ENCODE assay signal across 30 mouse cellular contexts in the genomic region with DNA sequence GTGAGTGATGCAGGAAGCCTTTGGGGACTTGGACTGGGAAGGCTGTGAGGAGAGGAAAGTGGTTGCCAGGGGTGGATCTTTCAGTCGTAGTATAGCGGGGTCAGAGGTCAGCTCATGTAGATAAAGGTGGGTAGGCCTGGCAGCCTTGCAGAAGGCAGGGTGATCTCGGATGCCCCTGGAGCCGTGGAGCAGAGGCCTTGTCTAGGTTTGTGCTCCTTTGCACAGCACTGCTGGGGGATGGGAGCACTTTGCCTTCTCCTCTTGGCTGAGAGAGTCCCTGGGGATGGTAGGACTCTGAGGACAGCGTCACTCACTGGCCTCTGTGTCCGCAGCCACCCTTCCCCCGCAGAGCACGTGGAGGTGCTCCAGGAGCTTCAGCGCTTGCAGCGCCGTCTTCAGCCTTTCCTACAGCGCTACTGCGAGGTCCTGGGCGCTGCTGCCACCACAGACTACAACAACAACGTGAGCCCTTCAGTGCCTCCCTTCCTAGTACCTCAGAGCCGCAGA. TPM values are rescaled to one million over a fixed set of nuclear protein-coding genes. Genes with fewer than 3 reads are reported as not detected.
DNase-seq lines count a peak whose midpoint lies in the region; ATAC-seq lines count a peak whose summit lies in the region.
"Had no signal": no experiment of that assay in that cellular context is flagged by ENCODE, and none has a peak within 500 bp of the region (broad histone marks: within the 10 kb centered on the region; RNA-seq: fewer than 3 reads in every experiment).

No protein-coding gene starts in this region.

- H3K9ac ChIP-seq in hindbrain, embryonic 14.5 days, result no peak overlapping the region
- H3K9ac ChIP-seq: heart, embryonic 12.5 days; hindbrain, embryonic 15.5 days; liver, embryonic 12.5 days; liver, postnatal 0 days; midbrain, embryonic 12.5 days; neural tube, embryonic 12.5 days had no signal

- H3K4me2 ChIP-seq in hindbrain, embryonic 14.5 days (replicated peaks), result no peak overlapping the region
- H3K4me2 ChIP-seq: heart, embryonic 12.5 days; hindbrain, embryonic 15.5 days; liver, embryonic 12.5 days; midbrain, embryonic 12.5 days; neural tube, embryonic 12.5 days had no signal

- peaks cover 26% of the 10 kb centered on the region for H3K4me1 ChIP-seq in hindbrain, embryonic 10.5 days (replicated peaks)
- peaks cover 20% of the 10 kb centered on the region for H3K4me1 ChIP-seq in hindbrain, embryonic 14.5 days (replicated peaks; ENCODE audit: control insufficient read depth, insufficient read depth, low read length)

- ATAC-seq in cerebellum, adult (ENCODE audit: insufficient number of reproducible peaks, low FRiP score, low TSS enrichment), result no peak
- no peak for ATAC-seq in hindbrain, embryonic 14.5 days (ENCODE audit: low FRiP score)
- ATAC-seq: activated CD4-positive, CD25-positive, alpha-beta regulatory T cell, adult 4 months; CD4-positive, CD25-positive, alpha-beta regulatory T cell, adult 4 months; inflammation-experienced regulatory T-cells, adult 6 months; liver, embryonic 12.5 days; liver, postnatal 0 days had no signal

- H3K27me3 ChIP-seq in hindbrain, embryonic 10.5 days (ENCODE audit: insufficient read depth, poor library complexity, severe bottlenecking), result no peaks in the 10 kb centered on the region
- no peaks in the 10 kb centered on the region for H3K27me3 ChIP-seq in hindbrain, embryonic 14.5 days (ENCODE audit: control insufficient read depth, insufficient read depth, low read length)
- H3K27me3 ChIP-seq: heart, embryonic 12.5 days; hindbrain, embryonic 15.5 days; liver, embryonic 12.5 days; megakaryocyte, embryonic 14.5 days; midbrain, embryonic 12.5 days; neural tube, embryonic 12.5 days had no signal

- DNase-seq in cerebellum, adult 9-11 months, result peak; percentile 34
- DNase-seq in hindbrain, embryonic 10.5 days (ENCODE audit: low spot score), result no peak
- no peak for DNase-seq in hindbrain, embryonic 14.5 days (ENCODE audit: low spot score)
- DNase-seq in MN1 (ENCODE audit: low spot score), result peak; percentile 58
- DNase-seq in adrenal gland, postnatal 36 days, result peak; percentile 47 to 67
- DNase-seq in lung, postnatal 14 days, result no peak
- DNase-seq: cerebellum, adult 2 months; cerebellum, postnatal 25 days; gastrocnemius, postnatal 25 days; heart, adult 18-20 months; heart, postnatal 4 days; kidney, adult 11 months; kidney, postnatal 25 days; layer of hippocampus, postnatal 36 days; left cerebral cortex, postnatal 4 days; liver, postnatal 0 days; lung, postnatal 4 days had no signal

- H3K36me3 ChIP-seq in hindbrain, embryonic 10.5 days, result peaks cover 83% of the 10 kb centered on the region
- peaks cover 74% of the 10 kb centered on the region for H3K36me3 ChIP-seq in hindbrain, embryonic 14.5 days (replicated peaks; ENCODE audit: control insufficient read depth, insufficient read depth)

- H3K27ac ChIP-seq in hindbrain, embryonic 10.5 days, result no peak overlapping the region
- H3K27ac ChIP-seq in hindbrain, embryonic 14.5 days, result no peak overlapping the region
- H3K27ac ChIP-seq: hindbrain, embryonic 15.5 days; liver, embryonic 12.5 days; midbrain, embryonic 12.5 days; neural tube, embryonic 12.5 days had no signal

- H3K9me3 ChIP-seq in hindbrain, embryonic 10.5 days, result peaks cover 7% of the 10 kb centered on the region; the same call in 1 of the 2 replicates
- no peaks in the 10 kb centered on the region for H3K9me3 ChIP-seq in hindbrain, embryonic 14.5 days (ENCODE audit: control insufficient read depth, low read length)
- H3K9me3 ChIP-seq: hindbrain, embryonic 15.5 days; liver, embryonic 12.5 days; midbrain, embryonic 12.5 days; neural tube, embryonic 12.5 days had no signal

- 82% methylated on average over 16 of the region's 16 CpGs for WGBS in hindbrain, embryonic 10.5 days
- WGBS in hindbrain, embryonic 14.5 days, result 77% methylated on average over 16 of the region's 16 CpGs

- peak overlapping the region; percentile 23; the same call in 1 of the 2 replicates for H3K4me3 ChIP-seq in hindbrain, embryonic 10.5 days
- H3K4me3 ChIP-seq in hindbrain, embryonic 14.5 days (replicated peaks; ENCODE audit: low read length), result no peak overlapping the region
- H3K4me3 ChIP-seq: heart, embryonic 12.5 days; hindbrain, embryonic 15.5 days; liver, embryonic 12.5 days; megakaryocyte, embryonic 14.5 days; midbrain, embryonic 12.5 days; myocyte; neural tube, embryonic 12.5 days had no signal

RNA-seq across cellular contexts. Expression of gene Bag6, which starts 5.6 kb away (rescaled TPM):
- 70.3 and 77.6 TPM in 2 replicates for polyA plus RNA-seq in hindbrain, embryonic 10.5 days (2016; fragmentation: Nextera tagmentation; extraction: Ambion mirVana)
- 90.2 and 98.2 TPM in 2 replicates for polyA plus RNA-seq in hindbrain, embryonic 14.5 days (2014; fragmentation: Nextera tagmentation; extraction: Ambion mirVana)
- 100 to 1,000 TPM; 372 to 389 TPM for total RNA-seq in adrenal gland, postnatal 36 days (2021)

RNA-seq across cellular contexts. Expression of gene Apom, which starts 8.7 kb away (rescaled TPM):
- 0.16 and 0.49 TPM in 2 replicates for polyA plus RNA-seq in hindbrain, embryonic 10.5 days (2016; fragmentation: Nextera tagmentation; extraction: Ambion mirVana)
- 0.39 TPM in 1 of 2 replicates, not detected in the other for polyA plus RNA-seq in hindbrain, embryonic 14.5 days (2014; fragmentation: Nextera tagmentation; extraction: Ambion mirVana)
- total RNA-seq in adrenal gland, postnatal 36 days (2021), result not detected
- total RNA-seq: gastrocnemius, adult 18-20 months; gastrocnemius, postnatal 25 days; heart, adult 18-20 months; heart, postnatal 4 days; layer of hippocampus, postnatal 36 days had no signal
- polyA plus RNA-seq: activated CD4-positive, CD25-positive, alpha-beta regulatory T cell, adult 4 months; inflammation-experienced regulatory T-cells, adult 6 months; midbrain, postnatal 0 days had no signal

RNA-seq across cellular contexts. Expression of gene D17H6S53E, which starts 14.4 kb away (rescaled TPM):
- 10.0 and 10.2 TPM in 2 replicates for polyA plus RNA-seq in hindbrain, embryonic 10.5 days (2016; fragmentation: Nextera tagmentation; extraction: Ambion mirVana)
- polyA plus RNA-seq in hindbrain, embryonic 14.5 days (2014; fragmentation: Nextera tagmentation; extraction: Ambion mirVana), result 6.0 and 6.2 TPM in 2 replicates
- 10 to 100 TPM; 25.0 to 29.5 TPM for total RNA-seq in adrenal gland, postnatal 36 days (2021)

RNA-seq across cellular contexts. Expression of gene Csnk2b, which starts 18.7 kb away (rescaled TPM):
- 303 and 328 TPM in 2 replicates for polyA plus RNA-seq in hindbrain, embryonic 10.5 days (2016; fragmentation: Nextera tagmentation; extraction: Ambion mirVana)
- polyA plus RNA-seq in hindbrain, embryonic 14.5 days (2014; fragmentation: Nextera tagmentation; extraction: Ambion mirVana), result 321 and 339 TPM in 2 replicates
- 100 to 1,000 TPM; 207 to 209 TPM for total RNA-seq in adrenal gland, postnatal 36 days (2021)

RNA-seq across cellular contexts. Expression of gene Gpank1, which starts 19.3 kb away (rescaled TPM):
- 33.1 and 33.5 TPM in 2 replicates for polyA plus RNA-seq in hindbrain, embryonic 10.5 days (2016; fragmentation: Nextera tagmentation; extraction: Ambion mirVana)
- 21.9 and 22.0 TPM in 2 replicates for polyA plus RNA-seq in hindbrain, embryonic 14.5 days (2014; fragmentation: Nextera tagmentation; extraction: Ambion mirVana)
- total RNA-seq in adrenal gland, postnatal 36 days (2021), result 10 to 100 TPM; 11.1 to 12.1 TPM

Comparison
In these comparisons a context has a peak if more than half of its experiments do, and no peak if none do; other contexts are left out.
1. DNase-seq: peak in cerebellum, adult 9-11 months (single experiment), MN1 (single experiment) and adrenal gland, postnatal 36 days (2 of 2); none in hindbrain, embryonic 10.5 days (single experiment), hindbrain, embryonic 14.5 days (single experiment) and lung, postnatal 14 days (single experiment).